Comparison of ENCODE assay signal across 30 mouse cellular contexts in the genomic region with DNA sequence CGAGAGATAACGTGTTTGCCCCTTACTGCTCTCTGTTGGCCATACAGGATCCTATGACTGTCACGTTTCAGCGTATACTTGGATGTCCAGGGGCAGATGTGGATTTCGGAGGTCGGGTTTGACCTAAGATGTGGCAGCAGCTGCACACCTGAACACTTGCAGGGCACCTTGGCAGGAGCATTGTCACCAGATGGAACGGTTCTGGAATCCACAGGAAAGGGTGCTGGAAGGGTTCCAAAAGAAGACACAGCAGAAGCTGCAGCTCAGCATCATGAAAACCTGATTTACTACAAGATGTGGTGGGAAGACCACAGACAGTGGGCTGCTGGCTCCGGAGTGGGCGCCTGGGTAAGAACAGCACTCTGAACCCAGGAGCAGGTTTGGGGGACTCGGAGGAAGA. TPM values are rescaled to one million over a fixed set of nuclear protein-coding genes. Genes with fewer than 3 reads are reported as not detected.
DNase-seq lines count a peak whose midpoint lies in the region; ATAC-seq and TF ChIP-seq lines count a peak whose summit lies in the region.
"Had no signal": no experiment of that assay in that cellular context is flagged by ENCODE, and none has a peak within 500 bp of the region (broad histone marks: within the 10 kb centered on the region; RNA-seq: fewer than 3 reads in every experiment).

No protein-coding gene starts in this region.

- no peak overlapping the region for H3K4me2 ChIP-seq in hindbrain, postnatal 0 days (ENCODE audit: low read depth, low read length)
- H3K4me2 ChIP-seq: forebrain, embryonic 13.5 days; heart, embryonic 12.5 days; limb, embryonic 13.5 days; liver, embryonic 11.5 days; lung, embryonic 15.5 days; neural tube, embryonic 12.5 days had no signal

- H3K27ac ChIP-seq in hindbrain, postnatal 0 days, result peak overlapping the region; percentile 56; the same call in 1 of the 2 replicates
- H3K27ac ChIP-seq in hindbrain, embryonic 10.5 days, result no peak overlapping the region
- H3K27ac ChIP-seq: forebrain, embryonic 13.5 days; limb, embryonic 13.5 days; lung, embryonic 15.5 days; midbrain, embryonic 10.5 days; neural tube, embryonic 12.5 days had no signal

- peak; percentile 43 for ATAC-seq in hindbrain, postnatal 0 days
- ATAC-seq: forebrain, embryonic 13.5 days; inflammation-experienced regulatory T-cells, adult 6 months; midbrain, embryonic 16.5 days; Patski had no signal

- no peaks in the 10 kb centered on the region for H3K9me3 ChIP-seq in hindbrain, postnatal 0 days (ENCODE audit: low read length)
- no peaks in the 10 kb centered on the region for H3K9me3 ChIP-seq in hindbrain, embryonic 10.5 days
- H3K9me3 ChIP-seq: forebrain, embryonic 13.5 days; heart, embryonic 12.5 days; lung, embryonic 15.5 days; midbrain, embryonic 10.5 days; neural tube, embryonic 12.5 days had no signal

- WGBS in hindbrain, postnatal 0 days, result 71% methylated on average over 10 of the region's 10 CpGs
- 87% methylated on average over 10 of the region's 10 CpGs for WGBS in hindbrain, embryonic 10.5 days

- no peak overlapping the region for H3K4me3 ChIP-seq in hindbrain, postnatal 0 days (ENCODE audit: low read length)
- no peak overlapping the region for H3K4me3 ChIP-seq in hindbrain, embryonic 10.5 days
- H3K4me3 ChIP-seq: forebrain, embryonic 13.5 days; heart, embryonic 12.5 days; limb, embryonic 13.5 days; lung, embryonic 15.5 days; midbrain, embryonic 10.5 days; myocyte; neural tube, embryonic 12.5 days had no signal

- peak; percentile 45 to 55 for DNase-seq in cerebellum, adult 18-20 months
- no peak for DNase-seq in cerebellum, adult 8-10 months
- peak; percentile 47 for DNase-seq in hindbrain, postnatal 0 days (ENCODE audit: low spot score)
- no peak for DNase-seq in hindbrain, embryonic 10.5 days (ENCODE audit: low spot score)
- DNase-seq in cerebellum, adult 9-11 months, result peak; percentile 72
- DNase-seq in left cerebral cortex, adult 18-20 months (ENCODE audit: low spot score in 2 of 2), result no peak
- DNase-seq in spleen, postnatal 4 days (ENCODE audit: low spot score in 2 of 2), result no peak
- DNase-seq: adrenal gland, postnatal 10 days; gastrocnemius, postnatal 25 days; heart, adult 18-20 months; kidney, adult 11 months; kidney, postnatal 14 days; right cerebral cortex, postnatal 4 days; thymus, adult 2 months; thymus, postnatal 36 days had no signal

- H3K27me3 ChIP-seq in hindbrain, postnatal 0 days (ENCODE audit: insufficient read depth, low read length), result no peaks in the 10 kb centered on the region
- no peaks in the 10 kb centered on the region for H3K27me3 ChIP-seq in hindbrain, embryonic 10.5 days (ENCODE audit: insufficient read depth, poor library complexity, severe bottlenecking)
- H3K27me3 ChIP-seq: forebrain, embryonic 13.5 days; lung, embryonic 15.5 days; neural tube, embryonic 12.5 days; Patski had no signal

- no peaks in the 10 kb centered on the region for H3K36me3 ChIP-seq in hindbrain, postnatal 0 days (ENCODE audit: insufficient read depth, low read length)
- H3K36me3 ChIP-seq in hindbrain, embryonic 10.5 days, result no peaks in the 10 kb centered on the region
- H3K36me3 ChIP-seq: heart, embryonic 12.5 days; limb, embryonic 13.5 days; lung, embryonic 15.5 days; midbrain, embryonic 10.5 days had no signal

- TF ChIP-seq CTCF in hindbrain, postnatal 0 days (IDR thresholded peaks at IDR 0.05; ENCODE audit: low read depth), result no peak

- H3K9ac ChIP-seq in hindbrain, postnatal 0 days (replicated peaks; ENCODE audit: low read length), result no peak overlapping the region
- H3K9ac ChIP-seq: forebrain, embryonic 13.5 days; heart, embryonic 12.5 days; limb, embryonic 13.5 days; lung, embryonic 15.5 days; neural tube, embryonic 12.5 days had no signal

- H3K4me1 ChIP-seq in hindbrain, postnatal 0 days (ENCODE audit: insufficient read depth, low read length), result no peaks in the 10 kb centered on the region
- no peaks in the 10 kb centered on the region for H3K4me1 ChIP-seq in hindbrain, embryonic 10.5 days (replicated peaks)
- H3K4me1 ChIP-seq: forebrain, embryonic 13.5 days; heart, embryonic 12.5 days; limb, embryonic 13.5 days; lung, embryonic 15.5 days; midbrain, embryonic 10.5 days; neural tube, embryonic 12.5 days had no signal

RNA-seq across cellular contexts. Expression of gene Sema4f, which starts 13.5 kb away (rescaled TPM):
- total RNA-seq in hindbrain, postnatal 0 days (2014; rRNA removed), result 19.2 and 21.6 TPM in 2 replicates
- polyA plus RNA-seq in hindbrain, postnatal 0 days (2015; fragmentation: Nextera tagmentation; extraction: Ambion mirVana), result 18.1 and 19.4 TPM in 2 replicates
- polyA plus RNA-seq in hindbrain, embryonic 10.5 days (2016; fragmentation: Nextera tagmentation; extraction: Ambion mirVana), result 2.9 and 3.2 TPM in 2 replicates
- total RNA-seq in left cerebral cortex, adult 18-20 months (2021), result 10 to 100 TPM; 37.8 to 41.2 TPM
- polyA plus RNA-seq: heart, postnatal 0 days had no signal

RNA-seq across cellular contexts. Expression of gene M1ap, which starts 20.6 kb away (rescaled TPM):
- 0.16 TPM in 1 of 2 replicates, not detected in the other for total RNA-seq in hindbrain, postnatal 0 days (2014; rRNA removed)
- 0.24 and 0.38 TPM in 2 replicates for polyA plus RNA-seq in hindbrain, postnatal 0 days (2015; fragmentation: Nextera tagmentation; extraction: Ambion mirVana)
- polyA plus RNA-seq in hindbrain, embryonic 10.5 days (2016; fragmentation: Nextera tagmentation; extraction: Ambion mirVana), result 0.22 and 0.42 TPM in 2 replicates
- total RNA-seq in left cerebral cortex, adult 18-20 months (2021), result not detected
- total RNA-seq: gastrocnemius, adult 18-20 months; gastrocnemius, postnatal 25 days; layer of hippocampus, adult 18-20 months; layer of hippocampus, postnatal 10 days had no signal
- polyA plus RNA-seq: forebrain, embryonic 13.5 days; midbrain, embryonic 16.5 days; neural tube, embryonic 12.5 days; Patski had no signal

Comparison
In these comparisons a context has a peak if more than half of its experiments do, and no peak if none do; other contexts are left out.
1. DNase-seq: peak in cerebellum, adult 18-20 months (2 of 2), hindbrain, postnatal 0 days (single experiment) and cerebellum, adult 9-11 months (single experiment); none in cerebellum, adult 8-10 months (single experiment), hindbrain, embryonic 10.5 days (single experiment), left cerebral cortex, adult 18-20 months (0 of 2) and spleen, postnatal 4 days (0 of 2).